Mouse (Mus musculus) urinary bladder, postnatal 36 days (tissue): ENCODE data around the gene Fah.

Experiments
- DNase-seq, 2 experiments: peaks; one replicate each; pipeline ENCODE4 v3.0.0; 2022; ENCODE audit warnings: low spot score in 2 of 2, mixed read lengths in 1 of 2

The Fah gene

DNA sequence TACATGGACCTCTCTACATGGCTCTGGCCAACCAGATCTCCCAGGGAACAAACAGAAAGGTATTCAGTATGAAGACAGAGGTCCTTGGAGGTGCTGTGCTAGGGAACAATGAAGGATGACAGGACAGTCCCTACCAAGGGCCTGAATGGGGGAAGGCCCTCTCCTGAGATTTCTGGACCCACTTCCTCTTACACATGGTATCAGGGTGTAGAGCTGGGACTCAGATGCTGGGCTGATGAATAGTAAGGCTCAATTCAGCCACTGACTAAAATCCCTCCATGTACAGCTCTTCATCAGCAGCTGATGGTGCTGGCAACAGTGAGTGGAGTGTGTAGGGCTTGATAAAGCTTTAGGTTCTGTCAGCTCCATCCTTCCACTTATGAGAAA is 11.6 kb downstream of the Fah start:
- no peak for DNase-seq

DNA sequence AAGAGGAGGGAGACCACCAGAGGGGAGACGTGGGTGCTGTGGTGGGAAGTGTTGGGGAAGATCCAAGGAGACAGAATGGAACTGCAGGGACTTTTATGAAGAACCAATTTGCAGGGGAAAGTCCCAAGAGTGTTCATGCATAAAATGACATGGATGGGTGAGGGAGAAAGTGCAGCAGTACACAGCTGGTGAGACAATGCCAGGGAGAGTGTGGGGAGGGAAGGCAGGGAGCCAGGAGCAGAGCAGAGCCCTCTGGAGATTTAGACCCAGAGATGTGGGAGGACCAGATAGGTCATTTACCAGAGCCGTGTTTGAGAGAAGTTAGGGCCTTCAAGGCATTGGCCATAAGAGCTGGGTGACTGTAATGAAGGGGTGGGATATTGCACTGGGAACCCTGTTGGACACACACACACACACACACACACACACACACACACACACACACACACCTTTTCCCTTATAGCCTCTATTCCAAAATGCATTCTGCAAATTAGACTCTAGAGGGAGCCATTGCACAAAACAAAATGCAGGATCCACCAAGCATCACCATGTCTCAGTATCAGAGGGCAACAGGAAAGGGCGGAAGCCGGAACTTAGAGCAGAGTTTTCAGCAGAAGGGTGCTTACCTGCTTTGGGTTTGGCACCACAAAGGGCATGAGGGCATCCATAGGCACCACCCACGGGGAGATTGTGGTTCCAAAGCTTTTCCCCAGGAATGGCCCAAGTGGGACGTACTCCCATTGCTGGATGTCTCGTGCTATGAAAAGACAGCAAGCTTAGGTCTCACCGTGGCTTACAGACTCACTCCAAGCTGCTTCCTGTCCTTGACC is 12.2 kb downstream of the Fah start:
- DNase-seq = no peak

DNA sequence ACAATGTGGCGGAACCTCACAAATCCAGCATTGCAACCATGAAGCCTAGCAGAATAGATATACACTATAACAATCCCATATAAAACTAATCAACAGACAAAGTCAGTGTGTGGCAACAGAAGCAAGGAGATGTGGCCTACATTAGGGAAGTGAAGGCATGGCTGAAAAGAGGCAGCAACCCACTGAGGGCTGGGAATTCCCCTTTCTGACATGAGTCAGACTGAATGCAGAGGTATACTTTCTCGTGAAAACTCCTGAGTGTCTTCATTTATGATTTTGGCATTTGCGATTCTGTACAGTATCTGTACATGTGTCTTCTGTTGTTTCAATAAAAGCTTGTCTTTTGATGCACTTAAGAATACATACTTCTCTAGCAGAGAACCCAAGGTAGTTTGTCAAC is 15.2 kb downstream of the Fah start:
- DNase-seq = no peak

DNA sequence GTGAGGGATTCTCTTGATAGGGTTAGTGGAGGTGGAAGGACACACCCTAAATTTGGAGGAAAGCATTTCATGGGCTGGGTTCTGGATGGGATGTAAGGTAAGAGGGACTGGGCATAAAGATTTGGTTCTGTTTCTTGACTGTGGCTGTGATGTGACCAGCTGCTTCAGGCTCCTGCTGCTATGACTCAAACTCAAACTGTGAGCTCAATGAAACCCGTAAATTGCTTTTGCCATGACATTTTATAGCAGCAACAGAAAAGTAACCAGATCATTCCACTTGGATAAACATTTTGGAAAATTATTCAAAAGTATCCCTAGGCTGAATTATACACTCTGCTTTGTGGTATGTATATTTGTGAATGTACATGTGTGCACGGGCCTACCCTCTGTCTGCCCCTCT is 15.9 kb downstream of the Fah start:
- no peak for DNase-seq

DNA sequence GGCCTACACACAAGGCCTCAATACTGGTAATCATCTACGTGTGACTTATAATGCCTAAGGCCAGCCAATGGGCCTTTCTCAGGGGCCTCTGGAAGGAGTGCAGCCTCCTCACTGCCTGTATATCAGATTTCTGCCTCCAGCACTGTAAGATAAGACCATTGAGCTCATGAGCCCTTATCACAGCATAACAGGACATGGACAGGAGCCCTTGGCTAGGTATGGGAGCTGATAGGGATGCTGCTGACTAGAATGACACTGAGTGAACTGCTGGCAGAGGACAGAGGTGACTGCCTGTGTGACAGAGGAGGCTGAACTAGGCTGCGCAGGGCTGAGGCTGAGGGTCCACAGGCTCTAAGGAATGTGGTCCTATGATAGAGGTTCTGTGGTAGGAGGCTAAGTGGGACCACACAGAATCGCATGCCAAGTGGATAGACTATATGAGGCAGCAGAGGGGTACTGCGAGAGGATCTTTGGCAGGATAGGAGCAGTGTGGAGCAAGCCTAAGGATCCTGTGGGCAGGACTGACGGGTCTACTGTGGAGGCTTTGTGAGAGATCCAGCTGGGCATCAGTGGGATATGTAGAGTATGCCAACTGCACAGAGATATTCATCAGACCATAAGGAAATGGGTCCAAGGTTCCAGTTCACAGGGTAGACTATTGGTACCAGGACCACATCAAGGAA is 19.3 kb downstream of the Fah start:
- no peak for DNase-seq

DNA sequence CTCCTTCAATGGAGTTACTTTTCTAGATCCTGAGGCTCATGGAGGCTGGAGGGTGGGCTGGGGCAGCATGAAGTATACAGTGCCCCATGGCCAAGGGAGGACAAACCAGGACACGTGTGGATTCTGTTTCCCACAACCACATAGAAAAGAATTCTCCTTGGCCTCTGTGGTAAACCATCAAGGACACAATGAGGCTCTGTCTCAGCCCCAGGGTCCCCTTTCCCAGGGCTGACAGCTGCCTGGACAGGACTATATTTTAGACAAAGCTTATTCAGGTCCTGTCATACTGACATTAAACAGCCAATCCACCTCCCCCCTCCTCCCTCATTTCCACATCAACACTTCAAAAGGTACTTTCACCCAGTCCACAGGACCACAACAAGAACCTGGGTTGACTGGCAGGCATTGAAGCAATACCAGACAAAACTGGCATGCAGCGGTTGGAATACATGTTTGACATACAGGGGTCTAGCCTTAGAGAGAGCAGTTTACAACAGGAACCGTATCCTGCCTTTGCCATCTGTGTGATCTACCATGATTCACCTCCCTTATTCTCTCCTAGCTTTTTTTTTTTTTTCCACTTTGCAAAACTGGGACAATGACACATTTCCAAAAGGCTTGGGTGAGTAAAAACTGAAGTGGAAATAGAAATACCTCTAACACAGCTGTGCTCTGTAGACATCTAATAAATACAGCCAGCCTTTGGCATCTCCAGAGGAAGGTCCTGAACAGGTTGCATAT is 20.0 kb downstream of the Fah start:
- no peak for DNase-seq

DNA sequence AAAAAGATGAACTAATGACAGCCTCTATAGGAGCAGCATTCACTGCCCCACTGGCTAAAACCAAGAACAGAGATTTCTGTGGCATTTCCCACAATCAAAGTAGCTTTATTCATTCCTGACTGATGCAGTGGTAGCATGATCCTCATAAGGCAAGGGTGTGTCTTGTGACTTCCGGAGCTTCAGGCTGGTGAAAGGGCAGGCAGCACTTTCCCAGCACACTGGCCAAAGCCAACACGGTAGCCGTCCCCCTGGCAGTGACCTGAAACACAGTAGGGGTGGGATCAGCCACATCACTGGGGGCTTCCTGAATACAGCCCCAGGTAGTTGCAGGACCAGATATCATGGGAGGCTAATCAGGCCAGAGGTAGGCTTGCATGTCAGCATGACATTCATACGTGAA is 21.4 kb downstream of the Fah start:
- DNase-seq = no peak

DNA sequence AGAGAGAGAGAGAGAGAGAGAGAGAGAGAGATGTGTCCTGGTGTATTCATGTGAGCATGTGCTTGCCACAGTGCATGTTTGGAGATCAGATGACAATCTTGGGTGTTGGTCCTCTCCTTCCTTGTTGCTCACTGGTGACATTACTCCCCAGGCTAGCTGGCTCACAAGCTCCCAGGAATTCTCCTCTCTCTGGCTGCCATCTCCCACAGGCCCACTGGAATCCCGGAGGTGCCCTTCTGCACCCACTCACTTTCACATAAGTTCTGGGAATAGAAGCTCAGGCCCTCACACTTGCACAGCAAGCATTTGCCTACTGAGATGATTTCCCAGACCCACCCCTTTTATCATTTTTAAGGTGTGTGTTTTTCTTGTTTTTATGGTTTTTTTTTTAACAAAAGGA is 26.8 kb downstream of the Fah start:
- DNase-seq = no peak

DNA sequence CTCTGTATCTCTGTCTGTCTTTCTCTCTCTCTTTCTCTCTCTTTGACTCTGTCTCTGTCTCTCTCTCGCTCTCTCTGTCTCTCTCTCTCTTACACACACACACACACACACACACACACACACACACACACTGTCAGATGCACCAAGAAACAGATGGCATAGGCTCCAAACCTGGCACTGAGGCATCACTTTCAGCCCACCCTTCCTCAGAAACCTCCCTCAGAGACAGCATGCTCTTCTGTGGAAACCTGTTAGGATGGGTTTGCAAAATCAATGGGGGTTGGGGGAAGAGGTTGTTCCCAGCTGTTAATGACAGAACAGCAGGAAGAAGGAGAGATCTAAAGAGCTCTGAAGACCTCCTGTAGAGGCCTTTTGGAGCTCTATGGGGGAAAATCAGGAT is 27.7 kb downstream of the Fah start:
- DNase-seq = no peak

DNA sequence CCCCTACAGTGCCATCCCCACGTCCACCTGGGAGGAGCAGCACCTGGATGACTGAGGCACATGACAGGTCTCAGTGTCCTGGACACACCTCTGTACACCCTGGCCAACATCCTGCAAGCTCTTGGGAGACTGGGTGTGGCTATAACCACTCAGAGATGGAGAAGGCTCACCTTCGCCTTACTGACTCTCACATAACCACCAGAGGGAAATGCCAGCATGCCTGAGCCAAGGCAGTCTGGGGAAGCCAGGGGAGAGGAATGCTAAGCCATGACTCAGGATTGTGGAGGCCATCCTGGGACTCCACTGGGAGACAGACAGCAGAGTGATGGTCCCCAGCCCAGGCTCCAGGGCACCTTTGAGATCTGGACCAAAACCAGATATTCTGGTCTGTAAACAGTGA is 29.5 kb downstream of the Fah start:
- DNase-seq = no peak

DNA sequence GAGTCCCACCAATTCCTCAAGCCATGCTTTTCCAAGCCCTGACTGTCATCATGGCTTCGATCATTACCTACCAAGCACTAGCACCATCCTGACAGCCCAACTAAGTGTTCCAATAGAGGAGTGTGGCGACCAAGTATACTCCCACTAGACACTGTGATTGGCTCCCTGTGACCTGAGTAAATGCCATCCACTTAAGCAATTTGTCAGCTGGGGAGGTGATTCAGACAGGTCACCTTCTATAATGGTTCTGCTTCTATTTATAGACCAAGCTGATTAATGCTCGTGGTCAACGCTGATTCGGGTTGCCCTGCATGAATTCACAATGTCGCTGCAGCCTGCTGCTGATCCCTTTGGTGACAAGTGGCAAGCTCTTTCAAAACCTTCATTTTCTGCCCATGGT is 40.3 kb downstream of the Fah start:
- no peak for DNase-seq

DNA sequence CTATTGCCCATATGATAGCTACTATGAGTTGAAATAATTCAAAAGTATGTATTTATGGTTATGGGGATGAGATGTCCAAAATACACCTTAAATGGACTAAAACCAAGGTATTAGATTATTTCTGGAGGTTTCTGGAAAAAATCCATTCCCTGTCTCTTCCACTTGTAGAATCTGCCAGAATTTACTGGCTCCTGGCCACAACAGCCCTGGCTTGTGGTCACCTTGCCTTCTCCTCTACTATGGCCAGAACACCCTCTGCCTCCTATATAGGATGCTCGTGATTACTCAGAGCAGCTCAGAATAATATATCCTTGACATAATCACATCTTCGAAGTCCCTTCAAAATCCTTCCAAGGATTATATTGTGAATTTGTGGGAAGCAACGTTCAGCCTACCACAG is 42.3 kb downstream of the Fah start:
- no peak for DNase-seq

DNA sequence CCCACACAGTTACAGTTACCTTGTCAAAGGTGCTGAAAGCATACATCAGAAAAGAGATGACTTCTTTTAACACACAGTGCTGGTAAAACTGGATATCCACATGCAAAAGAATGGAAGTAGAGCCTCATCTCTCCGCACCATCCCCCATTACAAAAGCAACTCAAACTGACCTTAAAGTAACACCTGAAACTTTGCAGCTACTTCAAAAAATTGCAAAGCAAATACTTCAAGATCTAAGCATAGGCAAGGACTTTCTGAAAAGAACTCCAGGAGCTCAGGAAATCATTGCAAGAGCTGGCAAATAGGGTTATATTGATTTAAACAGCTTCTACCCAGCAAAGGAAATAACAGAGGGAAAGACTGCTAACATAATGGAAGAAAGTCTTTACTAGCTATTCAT is 46.0 kb downstream of the Fah start:
- no peak for DNase-seq

DNA sequence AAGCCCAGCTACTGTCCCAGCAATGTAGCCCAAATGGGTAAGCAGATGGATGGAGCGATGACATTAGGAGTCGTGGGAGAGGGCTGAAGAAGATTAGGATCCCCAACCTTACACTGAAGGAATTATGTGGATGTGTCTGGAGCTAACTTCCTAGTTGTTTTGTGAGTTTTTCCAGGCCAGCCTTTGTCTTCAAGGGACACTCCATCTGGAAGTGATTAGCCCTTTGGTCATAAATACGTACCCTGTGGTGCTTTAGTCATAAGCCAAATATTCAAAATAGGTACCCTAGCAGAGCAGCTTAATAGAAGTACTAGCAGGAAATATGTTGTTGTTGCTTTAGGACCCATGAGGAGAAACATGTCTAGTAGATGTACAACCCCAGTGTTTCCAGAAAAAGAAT is 49.2 kb downstream of the Fah start:
- DNase-seq = no peak

DNA sequence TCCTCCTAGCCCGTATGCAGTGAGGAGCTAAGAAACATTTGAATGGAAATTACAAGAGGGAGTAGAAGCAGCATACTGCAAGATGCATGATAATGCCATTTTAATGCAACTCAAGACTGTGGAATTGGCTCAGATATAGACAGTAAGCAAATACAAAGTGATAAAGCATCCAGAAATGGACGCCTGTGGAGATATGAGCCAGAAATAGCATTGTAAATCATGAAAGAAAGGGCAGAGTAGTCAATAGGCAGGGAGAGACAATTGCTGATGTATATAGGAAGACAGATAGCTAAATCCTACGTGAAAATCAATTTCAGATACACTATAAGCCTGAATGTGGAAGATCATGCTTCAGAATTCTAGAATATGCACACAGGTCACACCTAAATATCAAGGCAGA is 51.2 kb downstream of the Fah start:
- DNase-seq = no peak

DNA sequence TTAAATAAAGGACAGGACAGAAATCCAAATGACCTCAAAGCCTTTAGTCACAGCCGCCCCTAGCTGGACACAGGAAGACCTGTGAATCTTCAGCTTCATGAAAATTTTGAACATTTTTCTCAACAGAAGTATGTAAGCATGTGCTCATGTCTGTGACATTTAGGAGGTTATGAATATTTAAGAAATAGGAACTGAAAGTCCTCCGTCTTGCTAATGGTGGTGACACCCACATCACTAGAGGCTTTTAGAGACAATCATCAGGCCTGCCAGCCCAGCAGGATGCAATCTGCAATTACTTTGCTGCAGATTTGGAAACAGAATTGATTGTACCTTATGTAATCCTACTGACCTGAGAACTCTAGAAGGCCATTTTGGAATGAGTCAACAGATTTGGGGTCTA is 55.0 kb downstream of the Fah start:
- DNase-seq = no peak

DNA sequence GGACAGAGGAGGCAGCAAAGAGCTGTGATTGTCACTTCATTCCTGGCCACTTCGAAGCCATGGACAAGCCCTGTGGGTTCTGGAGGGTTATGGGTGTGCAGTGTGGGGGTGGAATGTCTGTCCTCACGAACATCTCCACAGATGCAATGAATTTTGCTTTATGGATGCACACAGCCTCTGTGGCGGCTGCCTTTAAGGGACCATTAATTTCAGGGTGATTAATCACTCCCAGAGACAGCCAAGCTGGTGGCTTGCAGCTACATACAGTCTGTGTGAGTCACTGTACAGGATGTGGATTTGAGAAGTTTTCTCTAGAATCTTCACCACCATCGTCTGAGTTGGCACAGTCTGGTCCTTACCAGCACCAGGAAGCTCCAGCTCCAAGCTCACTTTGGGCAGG is 59.9 kb downstream of the Fah start:
- no peak for DNase-seq

DNA sequence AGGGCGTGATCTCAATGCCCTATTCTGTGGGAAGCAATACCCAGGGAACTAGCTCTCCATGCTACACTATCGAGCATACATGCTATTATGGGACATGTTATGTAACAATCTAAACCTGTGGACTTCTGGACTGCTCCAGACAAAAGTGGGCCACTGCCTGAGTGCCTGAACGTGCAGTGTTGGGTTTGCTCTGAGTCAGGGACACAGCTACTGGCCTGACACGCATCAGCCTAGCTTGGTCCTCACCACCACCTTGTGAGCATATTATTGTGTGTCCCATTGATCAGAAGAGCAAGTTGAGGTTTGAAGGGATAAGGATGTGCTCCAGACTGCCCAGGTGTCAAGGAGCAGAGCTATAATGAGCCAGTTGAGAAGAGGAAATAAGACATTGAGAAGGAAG is 61.6 kb downstream of the Fah start:
- no peak for DNase-seq
